Comparison of ENCODE assay signal across 11 mouse cellular contexts in the genomic region with DNA sequence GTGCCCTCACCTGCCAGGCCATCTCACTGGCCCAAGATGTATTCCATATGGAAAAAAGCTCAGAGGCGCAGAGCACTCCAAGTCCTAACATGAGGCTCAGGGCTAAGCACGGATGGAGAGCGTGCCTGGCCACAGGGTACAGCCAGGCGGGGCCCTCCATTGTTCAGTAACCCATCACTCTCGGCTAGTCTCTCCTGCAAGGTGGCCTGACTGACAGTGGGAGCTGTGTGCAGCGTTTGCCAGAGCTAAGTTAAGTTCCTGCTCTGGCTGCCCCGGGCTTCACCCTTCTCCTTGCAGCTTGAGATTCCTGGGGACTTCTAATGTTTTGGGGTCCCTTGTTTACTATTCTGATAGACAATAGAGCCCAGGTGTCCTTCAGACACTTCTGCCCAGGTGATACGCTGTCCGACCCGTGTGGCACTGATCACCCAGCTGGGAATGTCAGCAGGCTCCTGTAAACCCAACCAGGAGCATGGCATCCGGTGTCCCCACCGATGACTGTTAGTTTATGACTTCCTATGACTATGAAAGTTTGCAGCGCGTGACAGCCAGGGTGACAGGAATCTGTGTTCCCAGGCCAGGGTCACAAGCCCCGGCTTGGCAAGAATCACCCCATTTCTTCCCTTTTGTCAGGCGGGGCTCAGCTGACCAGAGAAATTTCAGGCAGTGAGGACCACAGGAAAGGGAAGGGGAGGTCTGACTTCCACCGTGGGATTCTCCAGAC. TPM values are rescaled to one million over a fixed set of nuclear protein-coding genes. Genes with fewer than 3 reads are reported as not detected.
DNase-seq lines count a peak whose midpoint lies in the region; ATAC-seq and TF ChIP-seq lines count a peak whose summit lies in the region.
"Had no signal": no experiment of that assay in that cellular context is flagged by ENCODE, and none has a peak within 500 bp of the region (broad histone marks: within the 10 kb centered on the region; RNA-seq: fewer than 3 reads in every experiment).

No protein-coding gene starts in this region.

- peaks cover 49% of the 10 kb centered on the region for H3K4me1 ChIP-seq in heart, embryonic 12.5 days (replicated peaks)
- H3K4me1 ChIP-seq in lung, postnatal 0 days (ENCODE audit: insufficient read depth, low read depth, low read length), result peaks cover 26% of the 10 kb centered on the region; the same call in 1 of the 2 replicates

- TF ChIP-seq EP300 in lung, postnatal 0 days (IDR thresholded peaks at IDR 0.05), result peak; percentile 47; the same call in 1 of the 2 replicates

- no peak for ATAC-seq in heart, embryonic 12.5 days (ENCODE audit: insufficient number of reproducible peaks, low FRiP score)
- ATAC-seq in common myeloid progenitor, adult 5-6 weeks (replicated peaks; ENCODE audit: low read depth, poor library complexity, severe bottlenecking), result 0 out of 2 replicates have a peak, but pooled peaks have one; percentile 9
- ATAC-seq in lung, postnatal 0 days, result no peak; the same call in 1 of the 2 replicates

- no peak overlapping the region for H3K4me3 ChIP-seq in heart, embryonic 12.5 days
- H3K4me3 ChIP-seq in lung, postnatal 0 days (ENCODE audit: low read depth, low read length), result no peak overlapping the region
- H3K4me3 ChIP-seq: embryonic facial prominence, embryonic 15.5 days; limb, embryonic 15.5 days had no signal

- peak; percentile 98 for DNase-seq in heart, adult 11 months
- DNase-seq in kidney, adult 18-20 months, result peak; percentile 70
- DNase-seq in lung, postnatal 0 days (ENCODE audit: low spot score), result peak; percentile 36
- DNase-seq in cerebellum, postnatal 4 days (ENCODE audit: low spot score in 2 of 2), result no peak
- DNase-seq in cerebellum, adult 8-10 months, result no peak
- DNase-seq in urinary bladder, adult 18-20 months (ENCODE audit: low spot score in 2 of 2), result no peak
- DNase-seq: thymus, adult 18-20 months had no signal

- WGBS in heart, embryonic 12.5 days, result 66% methylated on average over 17 of the region's 17 CpGs
- 44% methylated on average over 17 of the region's 17 CpGs for WGBS in lung, postnatal 0 days

- H3K36me3 ChIP-seq in heart, embryonic 12.5 days, result peaks cover 9% of the 10 kb centered on the region
- H3K36me3 ChIP-seq in lung, postnatal 0 days (ENCODE audit: insufficient read depth, low read length), result 0 out of 2 replicates have a peak, but pooled peaks cover 5% of the 10 kb centered on the region

- no peak overlapping the region for H3K9ac ChIP-seq in heart, embryonic 12.5 days
- H3K9ac ChIP-seq in lung, postnatal 0 days (replicated peaks; ENCODE audit: low read depth), result no peak overlapping the region
- H3K9ac ChIP-seq: embryonic facial prominence, embryonic 15.5 days; limb, embryonic 15.5 days had no signal

- H3K27me3 ChIP-seq in heart, embryonic 12.5 days (replicated peaks), result no peaks in the 10 kb centered on the region
- no peaks in the 10 kb centered on the region for H3K27me3 ChIP-seq in lung, postnatal 0 days (replicated peaks; ENCODE audit: insufficient read depth, low read length)
- H3K27me3 ChIP-seq: embryonic facial prominence, embryonic 15.5 days; limb, embryonic 15.5 days had no signal

- no peak overlapping the region for H3K27ac ChIP-seq in heart, embryonic 12.5 days (ENCODE audit: poor library complexity, severe bottlenecking)
- H3K27ac ChIP-seq in lung, postnatal 0 days (ENCODE audit: low read length), result no peak overlapping the region
- H3K27ac ChIP-seq: embryonic facial prominence, embryonic 15.5 days; limb, embryonic 15.5 days had no signal

- H3K9me3 ChIP-seq in heart, embryonic 12.5 days (replicated peaks), result no peaks in the 10 kb centered on the region
- H3K9me3 ChIP-seq in lung, postnatal 0 days (ENCODE audit: low read length), result no peaks in the 10 kb centered on the region
- H3K9me3 ChIP-seq: embryonic facial prominence, embryonic 15.5 days; limb, embryonic 15.5 days had no signal

- TF ChIP-seq CTCF in lung, postnatal 0 days (IDR thresholded peaks at IDR 0.05), result no peak

- H3K4me2 ChIP-seq in heart, embryonic 12.5 days, result no peak overlapping the region
- H3K4me2 ChIP-seq in lung, postnatal 0 days (replicated peaks; ENCODE audit: low read depth, low read length), result no peak overlapping the region
- H3K4me2 ChIP-seq: embryonic facial prominence, embryonic 15.5 days; limb, embryonic 15.5 days had no signal

RNA-seq across cellular contexts. Expression of a gene that starts 13.4 kb away (rescaled TPM):
- 1.0 and 1.1 TPM in 2 replicates for polyA plus RNA-seq in heart, embryonic 12.5 days (2016; fragmentation: Nextera tagmentation; extraction: Ambion mirVana)
- total RNA-seq in common myeloid progenitor, adult 5-6 weeks (2017), result 0.29 TPM in 1 of 2 replicates, not detected in the other
- 1.3 and 2.3 TPM in 2 replicates for polyA plus RNA-seq in lung, postnatal 0 days (2015; fragmentation: Nextera tagmentation; extraction: Ambion mirVana)

RNA-seq across cellular contexts. Expression of a gene that starts 14.5 kb away (rescaled TPM):
- polyA plus RNA-seq in heart, embryonic 12.5 days (2016; fragmentation: Nextera tagmentation; extraction: Ambion mirVana), result 32.1 and 35.6 TPM in 2 replicates
- total RNA-seq in common myeloid progenitor, adult 5-6 weeks (2017), result 3.2 and 3.6 TPM in 2 replicates
- polyA plus RNA-seq in lung, postnatal 0 days (2015; fragmentation: Nextera tagmentation; extraction: Ambion mirVana), result 32.9 and 34.4 TPM in 2 replicates

RNA-seq across cellular contexts. Expression of a gene that starts 27.4 kb away (rescaled TPM):
- polyA plus RNA-seq in heart, embryonic 12.5 days (2016; fragmentation: Nextera tagmentation; extraction: Ambion mirVana), result 289 and 301 TPM in 2 replicates
- total RNA-seq in common myeloid progenitor, adult 5-6 weeks (2017), result 129 and 163 TPM in 2 replicates
- 95.9 and 104 TPM in 2 replicates for polyA plus RNA-seq in lung, postnatal 0 days (2015; fragmentation: Nextera tagmentation; extraction: Ambion mirVana)

RNA-seq across cellular contexts. Expression of a gene that starts 29.7 kb away (rescaled TPM):
- 0.65 and 0.71 TPM in 2 replicates for polyA plus RNA-seq in heart, embryonic 12.5 days (2016; fragmentation: Nextera tagmentation; extraction: Ambion mirVana)
- 1.6 and 2.6 TPM in 2 replicates for total RNA-seq in common myeloid progenitor, adult 5-6 weeks (2017)
- 4.2 TPM in 2 replicates for polyA plus RNA-seq in lung, postnatal 0 days (2015; fragmentation: Nextera tagmentation; extraction: Ambion mirVana)

RNA-seq across cellular contexts. Expression of a gene that starts 37.0 kb away (rescaled TPM):
- 76.0 and 78.6 TPM in 2 replicates for polyA plus RNA-seq in heart, embryonic 12.5 days (2016; fragmentation: Nextera tagmentation; extraction: Ambion mirVana)
- 43.8 and 58.4 TPM in 2 replicates for total RNA-seq in common myeloid progenitor, adult 5-6 weeks (2017)
- polyA plus RNA-seq in lung, postnatal 0 days (2015; fragmentation: Nextera tagmentation; extraction: Ambion mirVana), result 117 and 125 TPM in 2 replicates

Comparison
In these comparisons a context has a peak if more than half of its experiments do, and no peak if none do; other contexts are left out.
1. DNase-seq: peak in heart, adult 11 months (single experiment), kidney, adult 18-20 months (single experiment) and lung, postnatal 0 days (single experiment); none in cerebellum, postnatal 4 days (0 of 2), cerebellum, adult 8-10 months (single experiment) and urinary bladder, adult 18-20 months (0 of 2).